Mouse (Mus musculus) small intestine, adult 2 months (tissue): ENCODE data around the gene Rdh5.

ENCODE experiments used
- CTCF ChIP-seq: fragments of 200-500 bp; IDR thresholded peaks from 2 replicates; pipeline ENCODE4 v1.5.1; 2012; ENCODE audit warnings: low read depth, mild to moderate bottlenecking, control low read depth, inconsistent platforms, low read length, moderate library complexity, mixed read lengths; ENCODE audit not compliant: insufficient replicate concordance, insufficient read length; ENCODE audit errors: extremely low read depth
- POLR2A ChIP-seq: fragments of 200-500 bp; IDR thresholded peaks from 2 replicates; pipeline ENCODE4 v1.6.1; 2012; ENCODE audit warnings: low read depth, mild to moderate bottlenecking, control low read depth, inconsistent platforms, low read length, moderate library complexity

DNA sequence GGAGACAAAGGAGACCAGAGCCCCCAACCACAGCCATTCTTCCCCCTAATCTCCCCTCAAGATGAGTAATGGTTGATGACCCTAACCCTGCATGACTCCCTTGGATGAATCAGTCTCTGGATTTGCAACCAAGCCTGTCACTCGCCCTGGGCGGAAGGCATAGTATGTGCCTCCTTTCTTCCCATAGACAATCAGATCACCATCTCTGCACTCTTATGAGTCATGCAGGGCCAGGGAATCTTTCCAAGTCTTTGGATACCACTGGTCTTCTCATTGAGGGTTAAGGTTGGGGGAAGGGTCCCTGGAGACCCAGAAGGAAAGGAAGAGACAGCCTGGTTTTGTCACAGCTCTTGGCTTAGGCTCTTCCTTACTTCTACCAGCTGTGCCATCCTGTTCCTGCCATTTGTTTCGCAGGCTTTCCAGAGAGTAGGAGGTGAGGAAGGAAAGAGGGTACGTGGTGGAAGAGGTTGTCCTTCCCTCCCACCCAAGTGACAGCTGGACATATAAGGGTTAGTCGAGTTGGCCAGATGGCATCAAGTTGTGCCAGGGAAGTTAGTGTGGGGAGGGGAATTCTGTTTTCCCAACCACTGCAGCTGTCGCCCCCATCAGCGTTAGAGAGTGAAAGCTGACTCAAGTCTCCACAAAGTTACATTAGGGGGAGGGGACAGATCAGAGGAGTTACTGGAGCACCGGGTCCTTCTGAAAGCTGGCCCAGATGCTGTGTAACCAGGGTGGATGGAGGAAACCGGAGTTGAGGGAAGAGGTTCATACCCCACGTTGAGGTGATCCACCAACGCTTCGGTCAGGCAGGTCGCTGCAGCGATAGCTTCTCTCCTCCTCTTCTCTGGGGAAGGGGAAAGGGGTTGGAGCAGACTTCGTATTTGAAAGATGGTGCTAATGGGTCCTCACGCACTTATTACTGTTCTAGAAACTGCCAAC lies 536 bp downstream of the Rdh5 start:
- TF ChIP-seq POLR2A = no peak
- TF ChIP-seq CTCF = no peak
